Comparison of ENCODE assay signal across 9 mouse cellular contexts in the genomic region with DNA sequence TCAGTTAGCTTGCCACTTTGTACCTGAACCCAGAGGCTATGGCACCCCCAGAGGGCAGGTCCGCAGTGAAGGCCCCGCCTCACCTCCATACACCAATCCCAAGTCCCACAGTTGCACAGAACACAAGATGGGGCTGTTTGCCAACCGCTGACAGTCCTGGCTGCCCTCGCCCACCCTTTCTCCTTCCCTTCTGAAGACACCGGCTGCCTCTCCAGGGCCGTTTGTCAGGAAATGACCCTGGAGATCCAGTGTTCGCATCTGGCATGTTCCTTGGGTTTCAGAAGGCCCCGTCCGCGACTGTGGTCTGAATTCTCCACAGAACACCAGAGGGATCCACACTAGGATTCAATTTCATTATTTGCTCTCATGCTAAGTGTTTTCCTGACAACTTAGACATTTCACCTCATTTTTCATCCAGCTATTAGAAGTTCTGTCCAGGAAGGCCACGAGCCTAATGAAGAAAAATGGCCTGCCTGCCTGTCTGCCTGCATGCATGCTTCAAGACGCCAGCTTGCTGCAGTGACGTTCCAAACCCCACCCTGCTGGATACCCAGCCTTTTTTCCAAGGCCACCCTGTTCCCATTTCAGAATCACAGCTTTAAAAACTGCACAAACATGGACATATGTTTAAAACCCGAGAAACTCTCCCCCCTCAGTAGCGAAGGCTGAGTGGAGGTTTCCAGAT. TPM values are rescaled to one million over a fixed set of nuclear protein-coding genes. Genes with fewer than 3 reads are reported as not detected.
DNase-seq lines count a peak whose midpoint lies in the region.
"Had no signal": no experiment of that assay in that cellular context is flagged by ENCODE, and none has a peak within 500 bp of the region (broad histone marks: within the 10 kb centered on the region; RNA-seq: fewer than 3 reads in every experiment).

No protein-coding gene starts in this region.

- DNase-seq in kidney, postnatal 14 days = peak; percentile 27
- no peak for DNase-seq in kidney, adult 18-20 months
- DNase-seq in adrenal gland, adult 2 months = peak; percentile 71
- DNase-seq in embryo, embryonic 11 days = peak; percentile 48
- DNase-seq in lung, postnatal 10 days = peak; percentile 42
- DNase-seq in gastrocnemius, postnatal 25 days = no peak
- no peak for DNase-seq in gastrocnemius, postnatal 4 days (ENCODE audit: low spot score in 2 of 2)
- DNase-seq: cerebellum, adult 9-11 months; gastrocnemius, adult 2 months had no signal

RNA-seq across cellular contexts. Expression of gene Slc7a1, which starts 50.2 kb away (rescaled TPM):
- 10 to 100 TPM; 72.9 to 82.5 TPM for total RNA-seq in adrenal gland, adult 2 months (2021)
- polyA plus RNA-seq in adrenal gland, adult 2 months (2012; rRNA removed) = 19.1 and 30.8 TPM in 2 replicates
- 1 to 10 TPM; 2.9 to 3.1 TPM for total RNA-seq in gastrocnemius, postnatal 25 days (2021)
- total RNA-seq in gastrocnemius, postnatal 4 days (2021) = 10 to 100 TPM; 16.9 to 17.2 TPM

Comparison
In these comparisons a context has a peak if more than half of its experiments do, and no peak if none do; other contexts are left out.
1. DNase-seq: peak in kidney, postnatal 14 days (single experiment), adrenal gland, adult 2 months (single experiment), embryo, embryonic 11 days (single experiment) and lung, postnatal 10 days (single experiment); none in kidney, adult 18-20 months (single experiment), gastrocnemius, postnatal 25 days (single experiment) and gastrocnemius, postnatal 4 days (0 of 2).
2. RNA of gene Slc7a1, which starts 50.2 kb away (total RNA-seq): 72.9 to 82.5 TPM in adrenal gland, adult 2 months and 16.9 to 17.2 TPM in gastrocnemius, postnatal 4 days; 2.9 to 3.1 TPM in gastrocnemius, postnatal 25 days; every median in the first group is over 4 times any median in the second.